Mouse (Mus musculus): ENCODE measurements around the gene Pspn.
A peak's percentile ranks its signal among the peaks of the same experiment; 100 is the strongest.

Gene Pspn

GRCm38 (mm10) chr17:56969321-56969720 is 30.5 kb downstream of the Pspn start:
- no peak for DNase-seq (ENCODE audit: extremely low read depth, insufficient read length, low spot score)

- no peak for DNase-seq (ENCODE audit: extremely low read depth, insufficient read length, low spot score)
These were observed 36.2 kb downstream of the Pspn start for GRCm38 (mm10) chr17:56963646-56964045.

GRCm38 (mm10) chr17:56962642-56963405 is 37.0 kb downstream of the Pspn start:
- DNase-seq (ENCODE audit: extremely low read depth, insufficient read length, low spot score), result no peak

- DNase-seq (ENCODE audit: extremely low read depth, insufficient read length, low spot score), result no peak
These were observed 37.9 kb downstream of the Pspn start for GRCm38 (mm10) chr17:56961880-56962279.

- DNase-seq (ENCODE audit: extremely low read depth, insufficient read length, low spot score), result no peak
These were observed 41.2 kb downstream of the Pspn start for GRCm38 (mm10) chr17:56958667-56959066.

DNA sequence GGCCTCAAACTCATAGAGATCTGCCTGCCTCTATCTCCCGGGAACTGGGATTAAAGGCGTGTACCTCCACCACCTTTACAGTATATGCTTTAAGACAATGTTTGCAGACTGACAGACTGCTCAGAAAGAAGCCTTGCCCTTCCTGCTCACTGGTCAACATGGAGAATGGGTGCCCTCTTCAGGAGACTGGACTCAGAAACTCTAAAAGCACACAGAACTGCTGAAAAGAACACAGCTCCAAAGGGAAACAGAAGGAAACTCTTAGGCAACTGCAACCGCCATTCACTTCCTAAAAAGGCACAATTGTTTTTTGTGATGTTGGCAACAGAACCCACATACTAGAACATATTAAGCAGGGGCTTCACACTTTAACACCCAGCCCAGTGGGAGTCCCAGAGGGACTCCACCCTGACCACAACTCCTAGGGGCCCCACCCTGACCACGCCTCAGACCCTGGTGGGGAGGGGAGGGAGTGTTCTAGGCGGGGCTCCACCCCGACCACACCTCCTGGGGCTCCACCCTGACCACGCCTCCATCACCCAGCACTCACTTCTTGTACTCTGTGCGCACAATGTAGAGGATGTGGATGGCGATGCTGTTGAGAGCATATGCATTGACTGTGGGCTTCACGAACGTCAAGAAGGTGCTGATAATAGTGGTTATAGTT is 41.9 kb downstream of the Pspn start:
- DNase-seq (ENCODE audit: extremely low read depth, insufficient read length, low spot score), result peak; percentile 28

GRCm38 (mm10) chr17:56954871-56955270 is 44.9 kb downstream of the Pspn start:
- no peak for DNase-seq (ENCODE audit: extremely low read depth, insufficient read length, low spot score)

DNA sequence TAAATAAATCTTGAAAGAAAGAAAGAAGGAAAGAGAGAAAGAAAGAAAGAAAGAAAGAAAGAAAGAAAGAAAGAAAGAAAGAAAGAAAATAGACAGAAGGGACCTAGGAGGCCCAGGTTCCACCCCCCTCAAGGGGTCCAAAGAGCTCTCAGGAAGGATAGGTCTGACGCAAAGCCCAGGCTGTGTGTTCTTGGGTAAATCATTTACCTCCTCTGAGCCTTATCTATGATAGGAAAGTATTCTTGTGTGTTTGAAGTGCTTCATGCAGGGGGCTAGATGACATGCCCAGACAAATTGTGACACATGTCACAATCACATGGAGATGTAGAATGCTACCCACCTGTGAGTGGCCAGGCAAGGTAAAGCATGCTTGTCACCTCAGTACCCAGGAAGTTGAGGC is 47.2 kb downstream of the Pspn start:
- no peak for DNase-seq (ENCODE audit: extremely low read depth, insufficient read length, low spot score)

GRCm38 (mm10) chr17:56950915-56951314 is 48.9 kb downstream of the Pspn start:
- no peak for DNase-seq (ENCODE audit: extremely low read depth, insufficient read length, low spot score)

All from 3134 (cell line).